Mouse (Mus musculus) common myeloid progenitor, adult 5-6 weeks (primary cell): ENCODE measurements around the gene Tnrc6b. TPM values are rescaled to one million over a fixed set of nuclear protein-coding genes. Genes with fewer than 3 reads are reported as not detected.
"Not testable (repeated sequence)": the region's sequence is repeated elsewhere in the genome, so short reads cannot be mapped to it uniquely, and the experiment has no call there.

Source experiments
- ATAC-seq: replicated peaks from 2 replicates; pipeline ENCODE4 v1.8.0; 2016; ENCODE audit warnings: low read depth, mild to moderate bottlenecking, moderate TSS enrichment, inconsistent platforms; ENCODE audit not compliant: poor library complexity, severe bottlenecking
- total RNA-seq: library from RNA; stranded (forward); fragments of 200-1000, 187-1606 nt; gene quantifications from 2 replicates; pipeline ENCODE4 v1.2.3, GENCODE M21; 2017

The Tnrc6b gene
- total RNA-seq, 1 experiment from 2014 or later = 100 TPM

- ATAC-seq = peak; percentile 52
Measured at GRCm38 (mm10) chr15:80901806-80902513, 190.8 kb downstream of the Tnrc6b start.

GRCm38 (mm10) chr15:80904776-80905175 is 193.7 kb downstream of the Tnrc6b start:
- ATAC-seq = not testable (repeated sequence)

- ATAC-seq = no peak
Measured at GRCm38 (mm10) chr15:80910183-80910582, 199.1 kb downstream of the Tnrc6b start.

GRCm38 (mm10) chr15:80910790-80911531 is 199.8 kb downstream of the Tnrc6b start:
- ATAC-seq = peak; percentile 78

GRCm38 (mm10) chr15:80912175-80912574 is 201.1 kb downstream of the Tnrc6b start:
- ATAC-seq = no peak

GRCm38 (mm10) chr15:80913803-80914202 is 202.7 kb downstream of the Tnrc6b start:
- no peak for ATAC-seq

DNA sequence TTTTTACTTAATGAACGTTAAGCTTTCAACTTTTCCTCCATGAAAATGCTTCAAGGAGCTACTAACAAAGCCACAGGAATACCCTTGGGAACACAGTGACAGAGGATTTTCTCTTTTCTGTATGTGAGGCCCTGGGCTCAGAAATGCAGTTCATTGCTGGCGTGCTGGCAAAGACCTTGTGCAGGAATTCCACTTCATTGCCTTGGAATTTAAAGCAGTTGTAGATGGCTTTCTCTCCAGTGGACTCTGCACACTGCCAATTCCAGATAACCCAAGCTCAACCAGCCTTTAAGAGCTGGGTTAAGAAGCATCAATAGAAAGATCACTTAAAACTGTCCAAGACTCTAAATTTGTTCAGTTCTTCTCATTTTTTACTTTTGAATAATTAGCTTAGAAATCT is 204.7 kb downstream of the Tnrc6b start:
- ATAC-seq = no peak

GRCm38 (mm10) chr15:80916621-80917020 is 205.5 kb downstream of the Tnrc6b start:
- no peak for ATAC-seq

DNA sequence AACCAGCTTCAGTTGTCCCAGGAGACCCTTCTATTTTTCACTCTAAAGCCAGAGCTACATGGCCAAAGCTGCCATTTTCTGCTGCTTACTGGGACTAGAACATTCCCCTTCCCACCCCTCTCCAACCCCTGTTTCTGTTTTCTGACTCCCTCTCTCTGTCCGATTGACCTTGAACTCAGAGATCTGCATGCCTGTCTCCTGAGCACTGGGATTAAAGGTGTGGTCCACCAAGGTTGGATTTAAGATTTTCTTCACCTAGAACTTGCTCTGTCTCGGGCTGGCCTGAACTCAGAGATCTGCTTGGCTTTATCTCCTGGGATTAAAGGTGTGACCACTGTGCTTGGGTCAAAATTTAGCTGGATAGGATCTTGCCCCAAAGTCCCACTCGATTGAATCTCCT is 209.2 kb downstream of the Tnrc6b start:
- ATAC-seq = no peak

DNA sequence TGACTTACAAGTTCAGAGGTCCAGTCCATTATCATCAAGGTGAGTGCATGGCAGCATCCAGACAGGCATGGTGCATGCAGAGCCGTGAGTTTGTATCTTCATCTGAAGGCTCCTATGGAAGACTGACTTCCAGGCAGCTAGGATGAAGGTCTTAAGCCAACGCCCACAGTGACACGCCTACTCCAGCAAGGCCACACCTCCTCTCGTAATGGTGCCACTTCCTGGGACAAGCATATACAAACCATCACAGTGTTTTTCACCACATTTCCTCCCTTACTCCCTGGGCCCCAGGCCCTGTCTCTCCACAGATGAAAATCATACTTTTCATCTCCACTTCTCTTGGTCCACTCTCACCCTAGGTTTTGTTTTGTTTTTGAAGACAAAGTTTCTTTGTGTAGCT is 210.7 kb downstream of the Tnrc6b start:
- no peak for ATAC-seq

DNA sequence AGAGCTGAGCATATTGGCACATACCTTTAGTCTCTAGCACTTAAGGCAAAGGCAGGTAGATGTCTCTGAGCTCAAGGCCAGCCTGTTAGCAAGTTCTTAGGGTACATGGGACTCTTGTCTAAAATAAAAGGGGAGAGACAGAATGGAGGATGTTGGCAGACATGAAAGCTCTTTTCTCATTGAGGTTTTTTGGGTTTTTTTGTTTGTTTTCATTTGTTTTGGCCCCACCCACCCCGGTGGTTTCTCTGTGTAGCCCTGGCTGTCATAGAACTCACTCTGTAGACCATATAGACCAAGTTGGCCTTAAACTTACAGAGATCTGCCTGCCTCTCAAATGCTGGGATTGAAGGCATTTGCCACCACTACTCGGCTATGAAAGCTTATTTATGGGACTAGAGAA is 213.1 kb downstream of the Tnrc6b start:
- ATAC-seq = no peak

DNA sequence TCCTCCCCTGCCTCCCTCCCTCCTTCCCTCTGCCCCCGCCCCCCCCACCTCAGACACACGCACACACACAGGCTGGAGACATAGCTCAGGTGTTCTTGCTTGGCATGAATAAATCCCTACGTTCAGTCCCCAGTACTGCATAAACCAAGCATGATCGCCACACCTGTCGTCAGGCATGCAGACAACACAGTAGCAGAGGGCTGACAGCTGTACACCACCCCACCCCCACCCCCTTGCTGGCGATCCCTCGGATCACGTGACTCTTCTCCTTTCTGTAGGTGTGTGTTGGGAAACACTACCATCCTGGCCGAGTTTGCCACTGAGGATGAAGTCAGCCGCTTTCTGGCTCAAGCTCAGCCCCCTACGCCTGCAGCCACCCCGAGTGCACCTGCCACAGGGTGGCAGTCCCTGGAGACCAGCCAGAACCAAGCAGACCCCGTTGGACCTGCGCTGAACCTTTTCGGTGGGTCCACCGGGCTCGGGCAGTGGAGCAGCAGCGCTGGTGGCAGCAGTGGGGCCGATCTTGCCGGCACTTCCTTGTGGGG is 217.8 kb downstream of the Tnrc6b start:
- ATAC-seq = no peak

- ATAC-seq = no peak
Measured at GRCm38 (mm10) chr15:80930048-80930571, 219.0 kb downstream of the Tnrc6b start.

- not testable (repeated sequence) for ATAC-seq
Measured at GRCm38 (mm10) chr15:80930676-80931320, 219.7 kb downstream of the Tnrc6b start.

- ATAC-seq = no peak
Measured at GRCm38 (mm10) chr15:80931345-80931960, 220.3 kb downstream of the Tnrc6b start.

- no peak for ATAC-seq
Measured at GRCm38 (mm10) chr15:80934841-80935240, 223.7 kb downstream of the Tnrc6b start.

DNA sequence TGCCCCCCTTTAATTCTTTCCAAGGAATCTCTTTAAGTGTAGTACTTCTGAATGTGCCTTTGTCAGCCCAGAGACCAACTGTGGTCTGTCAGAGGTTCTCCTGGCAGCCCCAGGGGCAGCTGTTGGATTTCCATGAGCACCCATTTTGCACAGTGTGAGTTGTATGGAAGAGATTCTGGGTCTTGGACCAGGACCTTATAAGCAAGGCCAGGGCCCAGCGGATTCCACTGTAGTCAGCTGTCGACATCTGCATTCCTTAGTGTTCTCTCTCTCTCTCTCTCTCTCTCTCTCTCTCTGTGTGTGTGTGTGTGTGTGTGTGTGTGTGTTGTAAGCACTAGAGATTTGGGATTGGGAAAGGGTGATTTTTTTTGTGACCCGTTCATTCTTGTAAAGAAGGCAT is 225.6 kb downstream of the Tnrc6b start:
- ATAC-seq = no peak

GRCm38 (mm10) chr15:80938615-80939014 is 227.5 kb downstream of the Tnrc6b start:
- ATAC-seq = no peak

GRCm38 (mm10) chr15:80939401-80939800 is 228.3 kb downstream of the Tnrc6b start:
- ATAC-seq = no peak

GRCm38 (mm10) chr15:80941468-80942040 is 230.4 kb downstream of the Tnrc6b start:
- no peak for ATAC-seq
